Mouse (Mus musculus) neural tube, embryonic 15.5 days (tissue): ENCODE results near the gene Ostn. TPM values are rescaled to one million over a fixed set of nuclear protein-coding genes. Genes with fewer than 3 reads are reported as not detected.

Experiments
- ATAC-seq: fragments of 200-750 bp; cut with Nextera tagmentation; 2 replicates; pipeline ENCODE4 v1.8.0; 2017; ENCODE audit warnings: mild to moderate bottlenecking, moderate TSS enrichment, moderate library complexity; ENCODE audit not compliant: low FRiP score
- H3K27ac ChIP-seq: fragments of 300-500 bp; sonication (generic); replicated peaks from 2 replicates; pipeline ENCODE4 v1.5.1; 2015; ENCODE audit warnings: mild to moderate bottlenecking, inconsistent platforms
- H3K27me3 ChIP-seq: fragments of 300-500 bp; sonication (generic); replicated peaks from 2 replicates; pipeline ENCODE4 v1.6.1; 2015; ENCODE audit warnings: inconsistent platforms
- H3K36me3 ChIP-seq: fragments of 300-500 bp; sonication (generic); 2 replicates; pipeline ENCODE4 v1.6.1; 2015; ENCODE audit warnings: inconsistent platforms
- H3K4me1 ChIP-seq: fragments of 300-500 bp; sonication (generic); 2 replicates; pipeline ENCODE4 v1.6.1; 2015; ENCODE audit warnings: inconsistent platforms
- H3K4me2 ChIP-seq: fragments of 300-500 bp; sonication (generic); 2 replicates; pipeline ENCODE4 v1.6.1; 2015; ENCODE audit warnings: inconsistent platforms, mild to moderate bottlenecking, moderate library complexity
- H3K4me3 ChIP-seq: fragments of 300-500 bp; sonication (generic); replicated peaks from 2 replicates; pipeline ENCODE4 v1.5.1; 2015; ENCODE audit warnings: mild to moderate bottlenecking, inconsistent platforms
- H3K9ac ChIP-seq: fragments of 300-500 bp; sonication (generic); replicated peaks from 2 replicates; pipeline ENCODE4 v1.6.1; 2015; ENCODE audit warnings: mild to moderate bottlenecking, inconsistent platforms
- H3K9me3 ChIP-seq: fragments of 300-500 bp; sonication (generic); replicated peaks from 2 replicates; pipeline ENCODE4 v1.6.1; 2016; ENCODE audit warnings: inconsistent platforms
- WGBS: fragments of 180-500 bp; shearing (Covaris S2); methylation state at CpG from one replicate; pipeline ENCODE4 v1.1.7; 2015; ENCODE audit warnings: mixed read lengths; 5-methylcytosine and 5-hydroxymethylcytosine counted together
- polyA plus RNA-seq: library from polyadenylated mRNA; unstranded; fragments of >200 nt; fragmentation: Nextera tagmentation; extraction: Ambion mirVana; gene quantifications from 2 replicates; pipeline ENCODE4 v1.2.1, GENCODE M21; 2015

Gene Ostn
- polyA plus RNA-seq, 1 experiment from 2014 or later: 0.24 TPM

DNA sequence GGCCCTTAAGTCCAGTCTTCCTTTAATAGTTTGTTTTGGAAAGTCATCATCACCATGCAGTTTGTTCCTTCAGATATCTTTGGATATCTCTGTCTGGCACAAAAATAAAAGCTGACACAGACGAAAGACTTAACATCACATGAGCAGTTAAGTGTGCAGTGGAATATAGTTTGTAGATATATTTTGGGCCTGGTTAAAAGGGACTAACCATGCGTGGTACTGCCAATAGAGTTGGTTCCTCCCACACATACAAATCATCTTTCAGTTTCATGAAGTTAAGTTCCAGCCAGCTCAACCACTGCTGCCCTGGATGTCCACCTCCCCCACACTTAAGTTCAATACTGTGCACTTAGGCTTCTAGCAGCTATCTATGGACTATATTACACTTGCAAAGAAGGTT is 47.2 kb downstream of the Ostn start:
- ATAC-seq: no peak
- Histone ChIP-seq H3K4me1 (no peaks in the 10 kb centered on the region), H3K4me3 (no peak overlapping the region), H3K4me2 (no peak overlapping the region), H3K27ac (no peak overlapping the region), H3K9ac (no peak overlapping the region), H3K36me3 (no peaks in the 10 kb centered on the region), H3K27me3 (no peaks in the 10 kb centered on the region), H3K9me3 (no peaks in the 10 kb centered on the region)
- WGBS: 84% methylated on average over 2 of the region's 2 CpGs

DNA sequence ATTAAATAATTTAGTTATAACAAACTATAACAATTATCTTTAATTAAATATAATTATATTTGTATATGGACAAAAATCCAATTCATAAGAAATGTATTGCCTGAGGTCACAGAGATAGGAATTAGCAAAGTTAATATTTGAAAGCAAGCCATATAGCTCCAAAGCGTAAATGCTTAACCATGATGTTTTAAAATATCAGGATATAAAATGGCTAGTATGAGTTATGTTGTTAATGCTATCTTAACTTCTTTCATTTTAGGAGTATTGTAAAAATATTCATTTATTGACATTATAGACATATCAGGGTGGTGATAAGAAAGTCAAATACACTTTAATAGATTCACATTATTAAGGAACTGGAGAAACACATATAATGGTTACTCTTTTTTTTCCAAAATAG is 52.8 kb downstream of the Ostn start:
- Histone ChIP-seq H3K27me3 (no peaks in the 10 kb centered on the region), H3K4me2 (no peak overlapping the region), H3K4me3 (no peak overlapping the region), H3K9ac (no peak overlapping the region), H3K36me3 (no peaks in the 10 kb centered on the region), H3K9me3 (no peaks in the 10 kb centered on the region), H3K27ac (no peak overlapping the region), H3K4me1 (no peaks in the 10 kb centered on the region)
- ATAC-seq: no peak
- 96% methylated on average over 1 of the region's 1 CpGs for WGBS

DNA sequence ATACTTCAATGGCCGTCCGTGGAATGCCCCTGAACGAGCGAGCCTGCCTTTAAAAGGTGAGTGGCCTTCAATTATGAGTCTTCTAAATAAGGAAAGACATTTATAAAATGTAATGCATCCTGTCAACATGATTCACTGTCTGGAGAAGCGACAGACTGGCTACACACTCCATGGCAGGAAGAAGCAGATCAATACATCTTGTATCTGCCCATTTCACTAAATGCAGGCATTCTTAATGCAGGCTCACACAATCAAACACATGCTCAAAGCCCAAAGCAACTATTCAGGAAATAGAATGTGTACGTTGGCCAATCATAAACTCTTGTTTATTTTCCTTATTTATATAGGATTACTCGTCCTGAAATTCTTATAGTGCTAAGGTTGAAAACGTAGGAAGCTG is 62.9 kb downstream of the Ostn start, which contains the start of gene Uts2b:
Gene Uts2b (minus strand): TSS at position 49 of the 400 bp plus-strand sequence.
- peak; percentile 53; the same call in 1 of the 2 replicates for ATAC-seq
- WGBS: 62% methylated on average over 8 of the region's 8 CpGs

GRCm38 (mm10) chr16:27370700-27371099 is 63.4 kb downstream of the Ostn start:
- peak; percentile 59 for ATAC-seq
- Histone ChIP-seq H3K27ac (0 out of 2 replicates have a peak overlapping the region, but pooled peaks have one; percentile 13), H3K4me3 (no peak overlapping the region), H3K9me3 (no peaks in the 10 kb centered on the region), H3K27me3 (no peaks in the 10 kb centered on the region), H3K4me1 (no peaks in the 10 kb centered on the region), H3K36me3 (no peaks in the 10 kb centered on the region), H3K4me2 (no peak overlapping the region), H3K9ac (no peak overlapping the region)
- WGBS: 38% methylated on average over 2 of the region's 2 CpGs

More for the DNA sequence above, 62.9 kb downstream of the Ostn start, which contains the start of gene Uts2b:
- Histone ChIP-seq H3K4me3 (no peak within 1 kb of the TSS), H3K9me3 (no peaks in the 10 kb centered on the region), H3K9ac (no peak within 1 kb of the TSS), H3K27ac (0 out of 2 replicates have a peak within 1 kb of the TSS, but pooled peaks have one; percentile 13), H3K4me1 (no peaks in the 10 kb centered on the region), H3K27me3 (no peaks in the 10 kb centered on the region), H3K36me3 (no peaks in the 10 kb centered on the region), H3K4me2 (no peak within 1 kb of the TSS)

DNA sequence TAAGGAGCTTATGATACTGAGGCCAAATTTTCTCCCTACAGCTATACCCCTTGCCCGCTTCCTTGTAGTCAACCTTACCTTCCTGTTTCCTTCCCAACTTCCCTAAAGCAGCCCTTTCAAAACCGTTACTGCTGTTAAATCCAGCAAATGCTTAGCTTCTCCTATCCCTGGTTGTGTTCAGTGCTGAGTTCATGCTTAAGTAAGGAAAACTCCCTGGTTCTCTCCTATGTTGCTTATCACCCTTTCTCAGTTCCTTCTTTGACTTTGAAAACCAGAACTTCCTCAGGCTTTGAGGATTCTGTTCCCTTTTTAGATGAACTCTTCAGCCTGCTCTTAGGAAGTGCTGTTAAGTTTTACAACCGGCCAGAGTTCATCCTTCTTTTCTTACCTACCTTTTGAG is 66.8 kb downstream of the Ostn start:
- WGBS: 78% methylated on average over 3 of the region's 3 CpGs
- no peaks in the 10 kb centered on the region for H3K4me1 ChIP-seq
- no peaks in the 10 kb centered on the region for H3K36me3 ChIP-seq
- H3K9ac ChIP-seq: no peak overlapping the region
- H3K27me3 ChIP-seq: no peaks in the 10 kb centered on the region
- no peak for ATAC-seq
- no peak overlapping the region for H3K4me2 ChIP-seq
- no peaks in the 10 kb centered on the region for H3K9me3 ChIP-seq
- H3K27ac ChIP-seq: no peak overlapping the region
- H3K4me3 ChIP-seq: no peak overlapping the region

DNA sequence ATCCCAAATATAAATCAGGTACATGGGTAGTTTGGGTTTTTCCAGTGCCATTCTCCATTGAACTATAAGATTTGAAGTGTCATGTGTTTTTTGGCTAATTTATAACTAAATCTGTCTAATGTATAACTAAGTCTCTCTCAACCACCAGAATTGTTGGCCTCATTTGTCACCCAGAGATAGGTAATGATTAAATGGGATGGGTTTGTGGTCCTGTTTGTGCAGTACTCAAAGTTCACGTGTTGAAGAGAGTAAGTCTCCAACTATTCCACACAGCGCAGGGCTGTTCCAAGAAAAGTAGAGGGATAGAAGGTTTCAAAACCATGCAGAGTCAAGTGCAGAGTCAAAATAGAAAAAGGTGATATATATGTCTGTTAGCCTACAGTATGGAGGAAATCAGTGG is 68.0 kb downstream of the Ostn start:
- no peak overlapping the region for H3K4me3 ChIP-seq

GRCm38 (mm10) chr16:27376556-27376955 is 69.3 kb downstream of the Ostn start:
- Histone ChIP-seq H3K36me3 (no peaks in the 10 kb centered on the region), H3K27ac (no peak overlapping the region), H3K9ac (no peak overlapping the region), H3K27me3 (no peaks in the 10 kb centered on the region), H3K9me3 (no peaks in the 10 kb centered on the region), H3K4me2 (no peak overlapping the region), H3K4me3 (no peak overlapping the region), H3K4me1 (no peaks in the 10 kb centered on the region)
- ATAC-seq: no peak

More for the DNA sequence above, 68.0 kb downstream of the Ostn start:
- Histone ChIP-seq H3K27me3 (no peaks in the 10 kb centered on the region), H3K9me3 (no peaks in the 10 kb centered on the region), H3K36me3 (no peaks in the 10 kb centered on the region), H3K4me2 (no peak overlapping the region), H3K4me1 (no peaks in the 10 kb centered on the region), H3K9ac (no peak overlapping the region), H3K27ac (no peak overlapping the region)
- no peak for ATAC-seq
- 83% methylated on average over 2 of the region's 2 CpGs for WGBS

DNA sequence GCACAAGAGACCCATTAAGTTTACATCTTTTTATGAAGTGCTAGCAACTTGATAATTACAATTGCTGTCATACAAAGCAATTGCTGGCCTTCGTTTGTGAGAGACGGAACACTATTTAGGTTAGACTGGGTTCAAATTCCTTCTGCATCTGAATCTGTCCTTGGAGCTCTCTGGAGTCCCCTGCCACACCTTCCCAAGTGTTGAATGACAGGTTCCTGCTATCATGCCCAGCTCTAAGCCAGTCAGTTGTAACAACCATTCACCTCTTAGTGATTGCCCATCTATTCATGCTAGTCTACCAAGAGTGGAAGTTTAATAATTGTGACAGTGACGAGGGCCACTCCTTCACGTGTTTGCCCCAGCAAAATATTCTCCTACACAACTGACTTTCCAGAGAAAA is 74.9 kb downstream of the Ostn start:
- H3K4me3 ChIP-seq: no peak overlapping the region
- H3K9ac ChIP-seq: no peak overlapping the region
- H3K27me3 ChIP-seq: no peaks in the 10 kb centered on the region
- H3K4me1 ChIP-seq: no peaks in the 10 kb centered on the region
- no peaks in the 10 kb centered on the region for H3K9me3 ChIP-seq
- WGBS: 84% methylated on average over 4 of the region's 4 CpGs
- H3K36me3 ChIP-seq: no peaks in the 10 kb centered on the region
- H3K27ac ChIP-seq: no peak overlapping the region
- ATAC-seq: no peak
- H3K4me2 ChIP-seq: no peak overlapping the region

DNA sequence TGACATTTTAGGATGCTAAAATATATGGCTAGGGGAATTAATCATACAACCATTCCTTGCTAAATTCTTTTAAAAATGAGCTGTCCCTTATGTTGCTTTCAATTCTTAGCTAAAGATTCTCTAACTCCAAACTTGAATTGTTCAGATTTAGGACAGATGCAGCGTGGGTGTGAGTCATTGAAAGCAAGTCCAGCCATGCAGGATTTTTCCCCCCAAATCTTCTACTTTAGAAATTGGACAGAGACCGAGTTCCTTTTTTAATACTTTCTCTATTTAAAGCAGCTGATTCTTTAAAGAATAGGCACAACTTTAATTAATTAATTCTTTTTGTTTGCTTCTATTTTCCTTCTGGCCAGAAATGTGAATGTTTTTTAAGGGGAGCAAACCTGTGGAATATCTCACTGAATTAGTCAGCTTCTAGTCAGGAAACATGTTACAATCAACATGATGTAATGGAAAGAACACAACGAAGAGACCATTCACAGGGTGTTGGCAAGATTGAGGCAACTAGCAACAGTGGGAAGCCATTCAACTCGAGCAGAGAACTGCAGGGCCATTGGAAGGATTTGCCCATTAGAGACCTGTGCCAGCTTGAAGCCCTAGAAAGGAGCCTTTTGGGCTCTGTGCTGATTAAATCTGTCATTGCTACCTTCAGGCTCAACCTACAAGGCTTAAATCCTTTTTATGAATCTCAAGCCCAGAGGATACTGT is 77.8 kb downstream of the Ostn start:
- WGBS: 73% methylated on average over 4 of the region's 4 CpGs
- ATAC-seq: no peak
- H3K4me2 ChIP-seq: no peak overlapping the region
- no peak overlapping the region for H3K4me3 ChIP-seq
- no peaks in the 10 kb centered on the region for H3K36me3 ChIP-seq
- H3K4me1 ChIP-seq: peaks cover 10% of the 10 kb centered on the region
- no peak overlapping the region for H3K27ac ChIP-seq
- H3K9ac ChIP-seq: no peak overlapping the region
- H3K9me3 ChIP-seq: no peaks in the 10 kb centered on the region
- no peaks in the 10 kb centered on the region for H3K27me3 ChIP-seq

- Histone ChIP-seq H3K4me1 (peaks cover 16% of the 10 kb centered on the region), H3K36me3 (no peaks in the 10 kb centered on the region), H3K27me3 (no peaks in the 10 kb centered on the region), H3K4me3 (no peak overlapping the region), H3K9ac (no peak overlapping the region), H3K9me3 (no peaks in the 10 kb centered on the region), H3K27ac (no peak overlapping the region), H3K4me2 (no peak overlapping the region)
- no peak for ATAC-seq
- WGBS: 82% methylated on average over 1 of the region's 1 CpGs
Observed at GRCm38 (mm10) chr16:27385649-27386048, 78.4 kb downstream of the Ostn start.

- 72% methylated on average over 4 of the region's 4 CpGs for WGBS
- Histone ChIP-seq H3K9ac (no peak overlapping the region), H3K36me3 (no peaks in the 10 kb centered on the region), H3K4me2 (no peak overlapping the region), H3K4me1 (peaks cover 27% of the 10 kb centered on the region), H3K4me3 (no peak overlapping the region), H3K27ac (no peak overlapping the region), H3K27me3 (no peaks in the 10 kb centered on the region), H3K9me3 (no peaks in the 10 kb centered on the region)
- ATAC-seq: no peak
Observed at GRCm38 (mm10) chr16:27386850-27387407, 79.6 kb downstream of the Ostn start.
